Mouse (Mus musculus) CH12.LX (cell line): ENCODE data around the gene Iqgap1.

Experiments
- CHD1 ChIP-seq: IDR thresholded peaks from 2 replicates; pipeline ENCODE4 v1.6.1; 2012; ENCODE audit warnings: low read depth, low read length, improper control_type of control experiment, inconsistent platforms
- CTCF ChIP-seq, 2 experiments: IDR thresholded peaks in 1 of 2; conservative IDR thresholded peaks in 1 of 2; 2 replicates each; pipeline ENCODE4 v1.5.1; 2011 to 2012; ENCODE audit warnings: low read depth in 2 of 2, low read length in 2 of 2, improper control_type of control experiment in 1 of 2, inconsistent platforms in 1 of 2, mild to moderate bottlenecking in 1 of 2, moderate library complexity in 1 of 2
- E2F4 ChIP-seq: IDR thresholded peaks from 2 replicates; pipeline ENCODE4 v1.6.1; 2011; ENCODE audit warnings: low read depth, low read length, improper control_type of control experiment; ENCODE audit not compliant: insufficient replicate concordance
- ELF1 ChIP-seq: IDR thresholded peaks from 2 replicates; pipeline ENCODE4 v1.6.1; 2014; ENCODE audit warnings: low read depth, mild to moderate bottlenecking, inconsistent platforms, low read length, improper control_type of control experiment
- EP300 ChIP-seq: IDR thresholded peaks from 2 replicates; pipeline ENCODE4 v1.6.1; 2011; ENCODE audit warnings: low read length, improper control_type of control experiment
- HCFC1 ChIP-seq: IDR thresholded peaks from 2 replicates; pipeline ENCODE4 v1.6.1; 2012; ENCODE audit warnings: low read depth, mild to moderate bottlenecking, inconsistent platforms, low read length, improper control_type of control experiment
- MAFK ChIP-seq: IDR thresholded peaks from 2 replicates; pipeline ENCODE4 v1.6.1; 2011; ENCODE audit warnings: low read length, improper control_type of control experiment; ENCODE audit not compliant: insufficient replicate concordance
- MEF2A ChIP-seq: IDR thresholded peaks from 2 replicates; pipeline ENCODE4 v1.6.1; 2014; ENCODE audit warnings: low read depth, mild to moderate bottlenecking, inconsistent platforms, low read length, improper control_type of control experiment, borderline replicate concordance
- NELFE ChIP-seq: IDR thresholded peaks from 2 replicates; pipeline ENCODE4 v1.6.1; 2011; ENCODE audit warnings: low read depth, low read length, improper control_type of control experiment
- POLR2A ChIP-seq: IDR thresholded peaks from 2 replicates; pipeline ENCODE4 v1.6.1; 2011; ENCODE audit warnings: low read depth, mild to moderate bottlenecking, improper control_type of control experiment, low read length
- SIN3A ChIP-seq: IDR thresholded peaks from 2 replicates; pipeline ENCODE4 v1.6.1; 2012; ENCODE audit warnings: low read length, improper control_type of control experiment, inconsistent platforms
- TBP ChIP-seq: conservative IDR thresholded peaks from 2 replicates; pipeline ENCODE4 v1.6.1; 2011; ENCODE audit warnings: low read depth, low read length, improper control_type of control experiment

GRCm38 (mm10) chr7:80697859-80698258, 127.9 kb downstream of the Iqgap1 start:
- TF ChIP-seq CHD1 (no peak), NELFE (no peak), POLR2A (no peak), CTCF (conservative IDR thresholded peaks at IDR 0.05 in 1 of 2, IDR thresholded peaks at IDR 0.05 in 1 of 2; ENCODE audit: low read depth in 2 of 2, low read length in 2 of 2) (no peak), EP300 (no peak), TBP (no peak), E2F4 (no peak), HCFC1 (no peak), MEF2A (no peak), MAFK (no peak), ELF1 (no peak), SIN3A (no peak)
